In genomic region chr7:35064286-35065258, GRCm38 (mm10) we compare ENCODE assay signal across 10 mouse cellular contexts. TPM values are rescaled to one million over a fixed set of nuclear protein-coding genes. Genes with fewer than 3 reads are reported as not detected.
DNase-seq lines count a peak whose midpoint lies in the region; ATAC-seq lines count a peak whose summit lies in the region.
"Had no signal": no experiment of that assay in that cellular context is flagged by ENCODE, and none has a peak within 500 bp of the region (broad histone marks: within the 10 kb centered on the region; RNA-seq: fewer than 3 reads in every experiment).

No protein-coding gene starts in this region.

- H3K4me1 ChIP-seq in forebrain, embryonic 14.5 days (ENCODE audit: control insufficient read depth, insufficient read depth, low read length): no peaks in the 10 kb centered on the region
- peaks cover 5% of the 10 kb centered on the region; the same call in 1 of the 2 replicates for H3K4me1 ChIP-seq in forebrain, embryonic 10.5 days

- intact Hi-C loops in heart, postnatal 14 days (cut with DNase I): no loop called here

- peak; percentile 73 for DNase-seq in forebrain, embryonic 14.5 days (ENCODE audit: low spot score)
- no peak for DNase-seq in forebrain, embryonic 10.5 days (ENCODE audit: extremely low spot score, low spot score)
- DNase-seq in ovary, postnatal 36 days (ENCODE audit: low spot score): peak; percentile 47
- no peak for DNase-seq in ovary, postnatal 14 days (ENCODE audit: low spot score)
- peak; percentile 46 to 70 for DNase-seq in heart, postnatal 14 days
- DNase-seq in right cerebral cortex, postnatal 4 days: peak; percentile 32
- no peak for DNase-seq in B cell, adult 2 months
- DNase-seq in T-cell, adult 2 months (ENCODE audit: low spot score): no peak

- H3K4me2 ChIP-seq in forebrain, embryonic 14.5 days (ENCODE audit: low read length): no peak overlapping the region
- H3K4me2 ChIP-seq: neural tube, embryonic 12.5 days had no signal

- H3K4me3 ChIP-seq in forebrain, embryonic 14.5 days (ENCODE audit: low read depth, low read length): no peak overlapping the region
- H3K4me3 ChIP-seq in forebrain, embryonic 10.5 days: no peak overlapping the region
- H3K4me3 ChIP-seq: erythroblast, embryonic 14.5 days; neural tube, embryonic 12.5 days had no signal

- 62% methylated on average over 14 of the region's 14 CpGs for WGBS in forebrain, embryonic 14.5 days
- WGBS in forebrain, embryonic 10.5 days: 87% methylated on average over 14 of the region's 14 CpGs

- H3K9me3 ChIP-seq in forebrain, embryonic 14.5 days (replicated peaks; ENCODE audit: control insufficient read depth, low read length): no peaks in the 10 kb centered on the region
- H3K9me3 ChIP-seq in forebrain, embryonic 10.5 days: peaks cover 3% of the 10 kb centered on the region; the same call in 1 of the 2 replicates
- H3K9me3 ChIP-seq: neural tube, embryonic 12.5 days had no signal

- no peak overlapping the region for H3K27ac ChIP-seq in forebrain, embryonic 14.5 days (ENCODE audit: low read depth, low read length)
- H3K27ac ChIP-seq in forebrain, embryonic 10.5 days: no peak overlapping the region
- H3K27ac ChIP-seq: neural tube, embryonic 12.5 days had no signal

- no peaks in the 10 kb centered on the region for H3K36me3 ChIP-seq in forebrain, embryonic 14.5 days (ENCODE audit: control insufficient read depth, insufficient read depth, low read length)
- no peaks in the 10 kb centered on the region for H3K36me3 ChIP-seq in forebrain, embryonic 10.5 days (replicated peaks)
- H3K36me3 ChIP-seq: neural tube, embryonic 12.5 days had no signal

- H3K9ac ChIP-seq in forebrain, embryonic 14.5 days (ENCODE audit: low read length): no peak overlapping the region
- H3K9ac ChIP-seq: neural tube, embryonic 12.5 days had no signal

- ATAC-seq in forebrain, embryonic 14.5 days: no peak

- H3K27me3 ChIP-seq in forebrain, embryonic 14.5 days (replicated peaks; ENCODE audit: control insufficient read depth, insufficient read depth, low read length): no peaks in the 10 kb centered on the region
- H3K27me3 ChIP-seq in forebrain, embryonic 10.5 days (ENCODE audit: poor library complexity, severe bottlenecking): no peaks in the 10 kb centered on the region
- H3K27me3 ChIP-seq: neural tube, embryonic 12.5 days had no signal

RNA-seq across cellular contexts. Expression of gene Cebpg, which starts 8.2 kb away (rescaled TPM):
- polyA plus RNA-seq in forebrain, embryonic 14.5 days (2014; fragmentation: Nextera tagmentation; extraction: Ambion mirVana): 42.5 and 43.5 TPM in 2 replicates
- polyA plus RNA-seq in forebrain, embryonic 10.5 days (2016; fragmentation: Nextera tagmentation; extraction: Ambion mirVana): 45.0 and 46.3 TPM in 2 replicates
- total RNA-seq in heart, postnatal 14 days (2021): 10 to 100 TPM; 27.8 to 29.1 TPM

RNA-seq across cellular contexts. Expression of gene Cebpa, which starts 54.5 kb away (rescaled TPM):
- polyA plus RNA-seq in forebrain, embryonic 14.5 days (2014; fragmentation: Nextera tagmentation; extraction: Ambion mirVana): 0.38 and 0.62 TPM in 2 replicates
- 0.23 and 0.40 TPM in 2 replicates for polyA plus RNA-seq in forebrain, embryonic 10.5 days (2016; fragmentation: Nextera tagmentation; extraction: Ambion mirVana)
- 10 to 100 TPM in 1 of 2 experiments, 1 to 10 TPM in 1; 5.2 to 11.5 TPM for total RNA-seq in heart, postnatal 14 days (2021)

Comparison
In these comparisons a context has a peak if more than half of its experiments do, and no peak if none do; other contexts are left out.
1. DNase-seq: peak in forebrain, embryonic 14.5 days (single experiment), ovary, postnatal 36 days (single experiment), heart, postnatal 14 days (2 of 2) and right cerebral cortex, postnatal 4 days (single experiment); none in forebrain, embryonic 10.5 days (single experiment), ovary, postnatal 14 days (single experiment), B cell, adult 2 months (0 of 2) and T-cell, adult 2 months (single experiment).